Mouse (Mus musculus) thymus, adult 18-20 months (tissue): Measurements from ENCODE around the gene Psme2b.
"Not testable (repeated sequence)": the region's sequence is repeated elsewhere in the genome, so short reads cannot be mapped to it uniquely, and the experiment has no call there.

Experiments used
- DNase-seq, 2 experiments: peaks; one replicate each; pipeline ENCODE4 v3.0.0; 2022; ENCODE audit warnings: mixed read lengths in 2 of 2

Gene Psme2b

GRCm38 (mm10) chr11:48946090-48946489 is at the start of gene Psme2b:
TSS of gene Psme2b (minus strand) at chr11:48946190.
- not testable (repeated sequence) for DNase-seq

DNA sequence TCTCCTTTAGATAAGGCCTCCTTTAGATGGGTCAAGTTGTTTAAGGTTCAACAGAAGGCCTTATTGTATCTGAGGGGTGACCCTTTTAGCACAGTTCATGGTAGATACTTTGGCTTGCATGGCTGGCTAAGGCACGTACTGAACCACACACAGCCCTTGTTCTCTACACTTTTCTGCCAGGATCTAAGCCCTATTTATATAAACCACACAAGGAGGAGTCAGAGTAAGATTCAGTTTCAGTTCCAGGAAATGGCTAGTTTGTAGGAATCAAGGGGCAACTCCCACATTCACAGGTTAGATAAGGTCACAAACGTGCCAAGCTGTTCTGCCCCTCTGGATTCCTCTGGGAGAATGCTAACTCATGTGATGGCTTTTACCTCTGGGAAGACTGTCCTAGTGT is 48.0 kb upstream of the Psme2b start, which contains the start of gene Tgtp1:
Gene Tgtp1 (minus strand): TSS at position 155 of the 400 bp plus-strand sequence.
- DNase-seq = not testable (repeated sequence)

GRCm38 (mm10) chr11:48993296-48993695 is 47.3 kb upstream of the Psme2b start:
- not testable (repeated sequence) for DNase-seq

GRCm38 (mm10) chr11:48991740-48992520 is 45.9 kb upstream of the Psme2b start, which contains the start of gene Gm12185:
TSS of gene Gm12185 (minus strand) at chr11:48992226.
- DNase-seq = not testable (repeated sequence)

- DNase-seq = not testable (repeated sequence)
Observed at GRCm38 (mm10) chr11:48989981-48990380, 44.0 kb upstream of the Psme2b start.

GRCm38 (mm10) chr11:48988219-48988618 is 42.2 kb upstream of the Psme2b start:
- DNase-seq = not testable (repeated sequence)

DNA sequence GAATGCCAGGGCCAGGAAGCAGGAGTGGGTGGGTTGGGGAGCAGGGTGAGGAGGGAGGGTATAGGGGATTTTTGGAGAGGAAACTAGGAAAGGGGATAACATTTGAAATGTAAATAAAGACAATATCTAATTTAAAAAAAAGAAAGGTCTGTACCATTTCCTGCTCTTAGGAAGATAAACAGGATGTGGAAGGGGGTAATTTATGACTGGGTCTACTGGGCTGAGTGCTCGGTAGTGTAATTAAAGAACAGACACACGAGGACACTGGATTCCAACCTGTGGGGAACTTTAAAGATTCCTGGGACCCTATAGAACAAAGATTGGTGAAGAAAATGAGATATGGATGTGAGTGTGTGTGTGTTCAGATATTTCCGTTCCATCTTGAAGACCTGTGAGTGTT is 36.9 kb upstream of the Psme2b start:
- DNase-seq = not testable (repeated sequence)

GRCm38 (mm10) chr11:48980052-48980451 is 34.1 kb upstream of the Psme2b start:
- not testable (repeated sequence) for DNase-seq

GRCm38 (mm10) chr11:48979251-48979650 is 33.3 kb upstream of the Psme2b start, which contains the start of gene 9930111J21Rik1:
TSS of gene 9930111J21Rik1 (minus strand) at chr11:48979398.
- not testable (repeated sequence) for DNase-seq

- DNase-seq = not testable (repeated sequence)
Observed at GRCm38 (mm10) chr11:48978240-48978939, 32.4 kb upstream of the Psme2b start, which contains the start of gene Olfr56. TSS of gene Olfr56 (plus strand) at chr11:48978889.

DNA sequence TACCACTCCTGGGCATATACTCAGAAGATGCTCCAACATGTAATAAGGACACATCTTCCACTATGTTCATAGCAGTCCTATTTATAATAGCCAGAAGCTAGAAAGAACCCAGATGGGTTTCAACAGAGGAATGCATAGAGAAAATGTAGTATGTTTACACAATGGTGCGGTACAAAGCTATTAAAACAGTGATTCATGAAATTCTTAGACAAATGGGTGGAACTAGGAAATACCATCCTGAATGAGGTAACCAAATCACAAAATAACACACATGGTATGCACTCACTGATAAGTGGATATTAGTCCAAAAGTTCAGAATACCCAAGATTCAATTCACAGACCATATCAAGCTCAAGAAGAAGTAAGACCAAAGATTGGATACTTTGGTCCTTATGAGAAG is 28.7 kb upstream of the Psme2b start:
- not testable (repeated sequence) for DNase-seq

GRCm38 (mm10) chr11:48939286-48939685 is 6.7 kb downstream of the Psme2b start:
- DNase-seq = not testable (repeated sequence)

- DNase-seq = not testable (repeated sequence)
Observed at GRCm38 (mm10) chr11:48935291-48935690, 10.7 kb downstream of the Psme2b start.

GRCm38 (mm10) chr11:48933923-48934322 is 12.1 kb downstream of the Psme2b start:
- not testable (repeated sequence) for DNase-seq

GRCm38 (mm10) chr11:48933422-48933821 is 12.6 kb downstream of the Psme2b start:
- not testable (repeated sequence) for DNase-seq

GRCm38 (mm10) chr11:48928068-48928467 is 17.9 kb downstream of the Psme2b start:
- DNase-seq = not testable (repeated sequence)

GRCm38 (mm10) chr11:48926437-48926836 is 19.6 kb downstream of the Psme2b start:
- DNase-seq = not testable (repeated sequence)

DNA sequence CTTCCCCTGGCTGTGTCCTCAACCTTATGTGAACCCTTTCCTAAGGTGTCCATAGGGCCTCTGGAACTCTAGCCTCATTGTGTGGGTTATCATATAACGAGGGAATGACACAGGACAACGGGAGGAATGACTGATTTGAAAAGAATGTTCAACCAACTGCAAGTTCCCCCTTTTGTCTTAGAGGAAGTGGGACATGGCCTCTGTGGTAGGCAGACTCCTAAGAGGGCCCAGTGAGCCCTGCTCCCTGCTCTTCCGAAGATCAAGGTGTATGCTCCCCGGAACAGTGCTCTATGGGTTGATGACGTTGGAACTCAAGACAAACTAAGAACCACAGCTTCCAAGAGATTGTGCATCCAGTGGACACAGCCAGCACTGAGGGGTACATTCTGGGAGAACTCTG is 22.2 kb downstream of the Psme2b start:
- not testable (repeated sequence) for DNase-seq

DNA sequence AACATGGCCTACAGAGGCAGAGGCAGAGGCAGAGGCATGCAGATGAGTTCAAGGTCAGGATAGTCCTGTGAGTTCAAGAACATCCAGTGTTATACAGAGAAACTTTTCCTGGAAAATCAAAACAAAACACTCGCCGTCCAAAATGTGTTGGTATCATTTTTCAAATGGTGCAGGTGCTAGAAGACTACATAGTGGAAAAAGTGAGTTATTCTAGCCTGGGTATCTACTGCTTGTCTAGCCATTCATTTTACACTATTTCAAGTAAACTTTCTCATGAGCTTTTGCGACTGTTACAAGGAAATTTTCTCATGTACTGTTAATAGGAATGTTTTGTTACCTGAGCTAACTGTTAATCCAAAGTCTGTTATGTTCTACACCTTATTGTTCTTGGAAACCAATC is 27.6 kb downstream of the Psme2b start:
- no peak for DNase-seq

DNA sequence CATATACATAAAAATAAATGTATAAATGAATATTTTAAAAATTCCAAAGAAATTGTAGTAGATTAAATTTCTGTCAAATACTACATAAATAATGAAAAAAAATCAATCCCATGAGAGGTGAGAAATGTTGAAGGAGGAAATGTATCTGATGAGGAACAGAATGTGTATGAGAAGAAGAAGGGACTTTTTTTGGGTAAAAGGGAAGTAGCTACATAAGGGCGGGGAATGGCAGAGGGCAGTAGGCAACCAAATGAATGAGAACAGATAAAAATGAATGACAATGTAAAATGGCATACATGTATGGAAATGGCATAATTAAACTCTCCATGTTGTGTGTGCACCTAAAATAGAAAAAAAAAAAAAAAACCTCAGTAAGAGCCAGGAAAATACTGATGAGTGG is 32.4 kb downstream of the Psme2b start:
- DNase-seq = no peak

DNA sequence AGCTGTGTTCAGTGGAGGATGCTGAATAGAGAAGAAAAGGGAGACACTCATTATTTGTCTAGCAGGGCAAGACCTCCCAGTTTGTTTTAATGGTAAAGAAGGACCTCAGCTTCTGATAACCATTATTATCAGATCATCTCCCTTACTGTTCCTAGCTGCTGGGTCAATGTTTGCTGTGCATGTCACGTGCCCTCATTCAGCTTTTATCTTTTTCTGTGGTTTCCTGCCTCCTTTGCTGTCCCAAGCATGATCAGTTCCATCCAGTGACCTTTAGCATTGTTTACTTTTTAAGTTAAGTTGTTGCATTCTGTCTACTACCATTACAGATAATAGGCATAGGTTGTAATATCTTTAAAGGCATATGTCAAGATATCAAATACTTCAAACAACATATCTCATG is 37.5 kb downstream of the Psme2b start:
- DNase-seq = no peak

GRCm38 (mm10) chr11:48902021-48902420 is 44.0 kb downstream of the Psme2b start, which contains the start of gene Gm5431:
TSS of gene Gm5431 (minus strand) at chr11:48902214.
- no peak for DNase-seq

DNA sequence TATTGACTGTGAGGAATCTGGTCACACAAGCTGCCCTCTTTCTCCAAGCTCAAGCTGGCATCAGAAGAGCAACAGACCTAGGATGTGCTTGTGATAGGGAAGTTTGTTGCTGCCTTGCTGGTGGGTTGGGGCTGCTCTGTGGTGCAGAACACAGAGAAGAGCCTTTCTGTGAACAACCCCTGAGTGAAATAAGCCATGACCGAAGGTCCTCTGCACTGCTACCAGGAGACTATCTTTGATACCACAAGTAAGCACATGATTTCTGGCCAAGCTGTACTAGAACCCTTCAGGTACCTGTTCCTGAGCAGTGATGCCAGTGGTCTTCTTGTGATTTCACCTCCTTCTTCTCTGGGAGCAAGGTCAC is 44.4 kb downstream of the Psme2b start:
- not testable (repeated sequence) for DNase-seq
